Mouse (Mus musculus): ENCODE measurements around the gene Gm20388. TPM values are rescaled to one million over a fixed set of nuclear protein-coding genes. Genes with fewer than 3 reads are reported as not detected.

The Gm20388 gene
- total RNA-seq, 2 experiments from 2014 or later, result 6.8 to 7.8 TPM

DNA sequence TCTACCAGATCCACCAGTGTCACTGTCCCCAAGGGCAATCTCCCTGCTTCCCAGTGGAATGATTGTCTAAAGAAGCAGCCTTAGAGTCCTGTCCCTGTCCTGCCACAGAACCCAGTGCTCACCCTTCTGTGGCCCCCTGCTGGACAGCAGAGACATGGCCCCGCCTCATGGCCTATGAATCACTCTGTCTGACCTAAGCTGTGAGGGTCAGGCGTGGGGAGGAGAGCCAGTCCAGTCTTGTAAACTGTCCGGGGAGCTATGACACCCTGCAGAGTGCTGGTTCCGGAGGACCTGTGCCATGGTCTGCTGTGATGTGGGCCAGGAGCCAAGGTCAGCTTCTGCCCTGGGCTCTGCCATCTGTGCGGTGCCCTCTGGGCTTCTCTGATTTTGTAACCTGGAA, 2229.1 kb downstream of the Gm20388 start:
- intact Hi-C loops (cut with DNase I), result loop anchor here (5.0 kb wide), 1 partner anchor 142 kb away; no protein-coding TSS in a partner anchor
- DNase-seq, result peak; percentile 76 to 80

DNA sequence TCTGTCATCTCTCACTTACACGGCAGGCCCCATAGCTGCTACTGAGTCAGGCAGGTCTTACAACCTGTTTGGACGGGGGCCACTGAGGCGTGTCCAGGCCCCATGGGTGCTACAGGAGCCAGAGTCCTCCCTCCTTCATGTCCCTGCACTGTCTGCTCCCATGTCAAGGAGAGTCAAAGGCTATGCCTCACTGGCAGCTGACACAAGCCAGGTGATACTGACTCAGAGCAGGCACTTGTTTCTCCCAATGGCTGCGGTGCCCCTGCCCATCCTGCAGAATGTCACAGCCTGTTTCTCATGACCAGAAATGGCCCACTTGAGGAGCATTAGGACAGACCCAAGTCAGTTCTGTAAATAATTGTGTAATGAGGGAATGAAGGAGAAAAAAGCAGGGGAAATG, 2229.8 kb downstream of the Gm20388 start:
- intact Hi-C loops (cut with DNase I), result no loop called here
- no peak for DNase-seq

- no peak for DNase-seq
- intact Hi-C loops (cut with DNase I), result no loop called here
Measured at GRCm38 (mm10) chr8:122142428-122142827, 2231.8 kb downstream of the Gm20388 start.

DNA sequence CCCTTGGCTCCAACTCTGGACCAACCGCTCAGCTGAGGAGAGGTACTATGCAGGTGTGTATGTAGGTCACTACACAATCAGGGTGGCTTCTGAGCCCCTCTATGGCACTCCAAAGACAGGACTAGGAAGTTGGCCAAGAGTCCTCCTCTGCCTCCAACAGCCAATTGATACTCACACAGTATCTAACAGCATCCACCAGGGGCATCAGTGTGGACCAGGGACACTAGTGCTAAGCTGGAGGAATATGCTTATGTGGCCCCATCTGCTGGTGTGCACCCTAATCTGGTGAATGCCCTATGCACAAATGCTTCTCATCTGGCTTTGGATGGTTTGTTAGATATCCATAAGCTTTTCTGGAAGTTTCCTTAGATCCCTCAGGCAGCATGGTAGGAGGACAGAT, 2232.6 kb downstream of the Gm20388 start:
- intact Hi-C loops (cut with DNase I), result no loop called here

GRCm38 (mm10) chr8:122144729-122145311, 2234.2 kb downstream of the Gm20388 start:
- no peak for DNase-seq
- intact Hi-C loops (cut with DNase I), result no loop called here

More for the DNA sequence above, 2232.6 kb downstream of the Gm20388 start:
- no peak for DNase-seq

DNA sequence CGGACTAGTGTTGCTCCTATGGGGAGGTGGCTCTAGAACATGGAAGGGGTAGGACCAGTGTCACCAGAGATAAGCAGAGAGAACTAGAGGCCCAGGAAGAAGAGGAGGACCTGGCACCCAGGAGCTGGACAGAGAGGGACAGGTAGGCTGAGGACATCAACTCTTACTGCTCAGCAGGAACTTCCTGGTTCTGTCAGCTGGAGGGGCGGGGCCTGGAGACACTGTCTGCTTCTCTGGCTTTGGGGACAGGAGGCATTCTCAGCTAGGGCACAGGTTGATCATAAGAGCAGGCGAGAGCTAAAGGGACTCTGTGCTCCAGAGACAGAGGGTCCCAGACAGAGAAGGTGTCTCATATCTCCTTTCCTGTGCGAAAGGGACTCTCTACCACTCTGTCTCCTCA, 2238.4 kb downstream of the Gm20388 start:
- DNase-seq, result no peak
- intact Hi-C loops (cut with DNase I), result no loop called here

DNA sequence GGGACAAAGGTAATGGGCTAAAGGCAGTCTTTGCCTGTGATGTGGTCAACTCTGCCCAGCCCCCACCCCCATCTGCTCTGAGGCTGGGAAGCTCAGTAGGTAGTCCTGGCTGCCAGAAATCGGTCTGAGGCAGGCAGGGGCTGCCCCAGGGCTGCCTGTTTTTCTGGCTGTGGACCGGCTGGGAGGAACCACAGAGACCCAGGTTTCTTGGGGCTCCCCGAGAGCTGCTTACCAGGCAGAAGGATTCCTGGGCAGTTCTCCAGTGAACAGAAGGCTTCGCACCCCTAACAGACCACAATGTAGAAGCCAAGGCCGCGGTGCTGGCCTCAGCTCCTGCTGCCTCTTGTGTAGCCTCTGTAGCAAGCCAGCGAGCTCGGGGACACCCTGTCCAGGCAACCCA, 2239.0 kb downstream of the Gm20388 start:
- intact Hi-C loops (cut with DNase I), result no loop called here
- no peak for DNase-seq

DNA sequence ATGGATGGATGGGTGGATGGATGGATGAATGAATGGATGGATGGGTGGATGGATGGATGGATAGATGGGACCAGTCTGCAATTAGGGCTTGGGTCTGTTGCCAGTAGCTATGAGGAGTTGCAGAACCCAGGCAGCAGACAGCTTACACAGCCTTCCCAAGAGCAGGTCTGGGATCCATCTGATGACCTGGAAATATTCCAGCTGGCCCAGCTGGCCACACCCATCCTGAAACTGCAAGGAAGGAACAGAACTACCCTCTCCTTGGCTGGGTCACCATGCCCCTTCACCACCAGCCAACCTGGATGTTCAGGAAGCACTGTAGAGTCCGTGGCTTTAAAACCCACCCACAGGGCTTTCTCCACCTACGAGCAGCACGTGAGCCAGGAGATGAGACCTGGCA, 2240.9 kb downstream of the Gm20388 start:
- intact Hi-C loops (cut with DNase I), result no loop called here
- DNase-seq, result no peak

- no peak for DNase-seq
- intact Hi-C loops (cut with DNase I), result no loop called here
Measured at GRCm38 (mm10) chr8:122155082-122155643, 2244.5 kb downstream of the Gm20388 start.

GRCm38 (mm10) chr8:122155964-122156363, 2245.3 kb downstream of the Gm20388 start:
- DNase-seq, result no peak
- intact Hi-C loops (cut with DNase I), result no loop called here

- no peak for DNase-seq
- intact Hi-C loops (cut with DNase I), result no loop called here
Measured at GRCm38 (mm10) chr8:122157689-122158088, 2247.0 kb downstream of the Gm20388 start.

GRCm38 (mm10) chr8:122160165-122160564, 2249.5 kb downstream of the Gm20388 start:
- intact Hi-C loops (cut with DNase I), result loop anchor here (5.0 kb wide), 1 partner anchor 172 kb away; no protein-coding TSS in a partner anchor
- DNase-seq, result no peak

GRCm38 (mm10) chr8:122162992-122163391, 2252.4 kb downstream of the Gm20388 start:
- DNase-seq, result peak; percentile 78 to 83
- intact Hi-C loops (cut with DNase I), result loop anchor here (2.0 to 5.0 kb wide), 4 partner anchors 68 to 169 kb away; no protein-coding TSS in a partner anchor

DNA sequence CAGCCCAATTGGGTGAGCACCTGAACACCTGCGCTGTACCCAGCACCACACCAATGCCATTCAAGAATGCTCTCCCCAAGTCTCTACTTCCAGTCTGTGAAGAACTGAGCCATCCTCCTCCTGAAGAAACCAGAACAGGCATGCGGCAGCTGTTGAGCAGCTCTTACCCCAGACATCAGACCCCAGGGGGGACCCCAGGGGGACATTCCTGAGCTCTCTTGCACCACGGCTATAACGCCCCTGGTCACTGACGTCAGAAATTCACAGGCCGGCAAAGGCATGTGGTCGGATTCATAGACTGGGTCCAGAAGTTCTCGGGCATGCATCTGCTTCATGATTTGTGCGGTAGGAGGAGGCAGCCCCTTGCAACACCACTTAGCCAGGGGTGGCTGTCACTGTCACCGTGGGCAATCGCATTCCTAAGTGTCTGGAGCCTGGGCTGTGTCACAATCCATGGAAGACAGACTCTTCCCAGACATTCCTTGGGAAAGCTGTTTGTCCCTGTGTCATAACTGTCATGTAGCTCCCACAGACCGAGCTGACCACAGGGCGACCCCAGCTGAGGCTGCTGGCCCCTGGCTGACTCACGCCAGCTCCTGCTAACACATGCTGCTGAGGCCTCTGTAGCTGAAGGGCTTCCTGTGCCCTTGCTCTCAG, 2256.7 kb downstream of the Gm20388 start:
- intact Hi-C loops (cut with DNase I), result no loop called here
- DNase-seq, result no peak

GRCm38 (mm10) chr8:122169446-122169845, 2258.8 kb downstream of the Gm20388 start:
- intact Hi-C loops (cut with DNase I), result no loop called here
- no peak for DNase-seq

DNA sequence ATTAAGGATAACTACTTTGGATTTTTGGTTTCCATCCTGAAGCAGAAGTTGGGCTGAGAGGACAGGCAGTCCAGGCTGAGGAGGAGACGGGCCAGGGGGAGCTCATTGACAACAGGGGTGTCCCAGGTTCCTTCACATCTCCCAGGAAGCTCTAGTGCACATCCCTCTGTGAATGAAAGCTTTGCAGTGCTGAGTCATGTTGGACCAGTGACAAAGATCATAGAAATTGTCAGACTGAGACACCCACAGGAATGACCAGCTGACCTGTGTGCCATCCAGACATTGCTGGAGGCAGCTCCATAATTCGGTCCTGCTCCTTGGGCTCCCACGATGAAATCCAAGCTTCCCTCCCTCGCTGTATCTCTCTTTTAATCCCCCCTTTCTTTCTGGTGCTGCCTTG, 2261.2 kb downstream of the Gm20388 start:
- intact Hi-C loops (cut with DNase I), result no loop called here
- DNase-seq, result no peak

DNA sequence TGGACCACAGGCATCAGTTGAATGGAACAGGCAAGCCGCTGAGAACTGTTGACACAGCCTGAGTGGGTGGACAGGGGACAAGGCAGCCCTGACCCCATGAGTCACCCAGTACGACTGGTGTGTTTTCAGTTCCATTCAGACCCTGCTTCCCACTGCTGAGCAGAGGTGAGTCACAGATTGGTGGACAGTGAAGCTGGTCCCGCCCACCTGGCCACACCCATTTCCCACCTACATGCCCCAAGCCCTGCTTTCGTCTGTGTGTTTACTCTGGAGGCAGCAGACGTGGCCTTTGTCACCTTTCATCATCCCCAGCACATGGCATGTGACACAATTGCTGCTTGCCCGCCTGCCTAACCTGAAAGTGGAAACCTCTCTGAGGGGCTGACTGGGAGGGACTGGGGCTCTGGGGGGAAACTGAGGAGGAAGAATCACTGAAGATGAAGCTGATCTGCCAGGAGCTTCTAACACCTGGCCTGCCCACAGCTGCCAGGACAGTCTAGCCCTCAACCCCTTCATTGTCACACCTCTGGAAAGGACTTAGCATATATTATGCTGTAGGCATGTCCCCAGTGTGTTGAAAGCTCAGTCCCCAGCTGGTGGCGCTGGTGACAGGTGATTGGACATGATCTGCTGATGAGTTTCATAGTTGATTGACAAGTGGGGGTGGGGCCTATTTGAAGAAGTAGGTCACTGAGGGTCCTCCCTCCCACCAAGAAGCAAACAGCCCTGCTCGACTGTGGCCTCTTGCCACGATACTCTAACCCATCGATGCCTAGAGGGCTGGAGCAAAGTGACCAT, 2263.7 kb downstream of the Gm20388 start:
- intact Hi-C loops (cut with DNase I), result no loop called here
- DNase-seq, result no peak

GRCm38 (mm10) chr8:122178392-122178890, 2267.8 kb downstream of the Gm20388 start:
- intact Hi-C loops (cut with DNase I), result no loop called here
- DNase-seq, result no peak

DNA sequence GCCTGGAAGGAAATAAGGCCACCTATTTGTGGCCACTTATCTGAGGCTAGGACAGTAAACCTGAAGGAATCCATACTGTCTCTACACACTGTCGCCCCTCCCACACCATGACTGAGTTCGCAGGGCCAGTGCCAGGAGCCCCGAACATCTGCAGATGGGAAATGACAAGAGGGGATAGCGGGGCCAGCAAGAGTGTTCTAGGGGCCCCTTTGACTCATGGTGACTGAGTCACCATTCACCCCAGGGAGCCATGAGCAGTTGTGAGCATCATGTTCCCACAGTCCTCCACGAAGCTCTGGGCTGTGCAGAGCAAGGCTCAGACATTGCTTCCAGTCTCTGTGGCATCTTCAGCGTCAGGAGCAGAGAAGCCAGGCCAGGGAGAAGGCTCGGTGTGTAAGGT, 2268.7 kb downstream of the Gm20388 start:
- DNase-seq, result no peak
- intact Hi-C loops (cut with DNase I), result no loop called here

DNA sequence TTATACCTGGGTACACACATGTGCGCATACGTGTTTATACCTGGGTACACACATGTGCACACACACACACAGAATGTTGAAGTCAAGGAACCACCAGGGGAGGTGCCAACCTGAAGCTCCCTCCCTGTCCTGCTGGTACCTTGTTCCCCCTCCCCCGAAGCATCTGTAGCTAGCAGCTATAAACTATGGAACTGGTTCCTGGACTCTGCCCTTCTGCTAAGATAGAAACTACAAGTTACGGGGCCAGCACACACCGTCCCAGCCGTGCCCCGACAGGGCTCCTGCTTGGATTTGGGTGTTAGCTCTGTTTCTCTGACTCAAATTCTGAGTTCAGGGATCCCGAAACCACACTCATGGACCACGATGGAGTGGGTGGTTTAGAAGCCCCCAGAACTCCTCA, 2269.5 kb downstream of the Gm20388 start:
- DNase-seq, result no peak
- intact Hi-C loops (cut with DNase I), result no loop called here

DNA sequence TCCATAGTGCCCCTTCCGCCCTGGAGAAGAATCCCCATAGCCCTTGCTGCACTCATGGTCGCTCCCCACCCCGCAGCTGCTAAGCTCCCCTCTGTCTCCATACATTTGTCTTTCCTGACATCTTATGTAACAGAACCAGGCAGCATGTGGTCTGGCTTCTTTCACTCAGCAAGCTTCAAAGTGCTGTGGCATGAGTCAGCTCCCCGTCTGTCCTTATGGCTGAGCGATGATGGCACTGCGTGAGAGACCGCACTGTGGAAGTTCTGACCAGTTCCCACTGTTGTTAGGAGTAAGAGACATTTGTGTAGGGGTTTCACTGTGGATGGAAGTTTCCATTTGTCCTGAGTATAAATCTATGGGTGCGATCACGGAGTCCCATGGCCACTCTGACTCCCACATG, 2270.8 kb downstream of the Gm20388 start:
- intact Hi-C loops (cut with DNase I), result no loop called here
- DNase-seq, result no peak
